Mouse (Mus musculus): ENCODE measurements around the gene Il12rb1. TPM values are rescaled to one million over a fixed set of nuclear protein-coding genes. Genes with fewer than 3 reads are reported as not detected.

Il12rb1 gene
- polyA plus RNA-seq, 1 experiment from 2014 or later = 0.19 TPM

DNA sequence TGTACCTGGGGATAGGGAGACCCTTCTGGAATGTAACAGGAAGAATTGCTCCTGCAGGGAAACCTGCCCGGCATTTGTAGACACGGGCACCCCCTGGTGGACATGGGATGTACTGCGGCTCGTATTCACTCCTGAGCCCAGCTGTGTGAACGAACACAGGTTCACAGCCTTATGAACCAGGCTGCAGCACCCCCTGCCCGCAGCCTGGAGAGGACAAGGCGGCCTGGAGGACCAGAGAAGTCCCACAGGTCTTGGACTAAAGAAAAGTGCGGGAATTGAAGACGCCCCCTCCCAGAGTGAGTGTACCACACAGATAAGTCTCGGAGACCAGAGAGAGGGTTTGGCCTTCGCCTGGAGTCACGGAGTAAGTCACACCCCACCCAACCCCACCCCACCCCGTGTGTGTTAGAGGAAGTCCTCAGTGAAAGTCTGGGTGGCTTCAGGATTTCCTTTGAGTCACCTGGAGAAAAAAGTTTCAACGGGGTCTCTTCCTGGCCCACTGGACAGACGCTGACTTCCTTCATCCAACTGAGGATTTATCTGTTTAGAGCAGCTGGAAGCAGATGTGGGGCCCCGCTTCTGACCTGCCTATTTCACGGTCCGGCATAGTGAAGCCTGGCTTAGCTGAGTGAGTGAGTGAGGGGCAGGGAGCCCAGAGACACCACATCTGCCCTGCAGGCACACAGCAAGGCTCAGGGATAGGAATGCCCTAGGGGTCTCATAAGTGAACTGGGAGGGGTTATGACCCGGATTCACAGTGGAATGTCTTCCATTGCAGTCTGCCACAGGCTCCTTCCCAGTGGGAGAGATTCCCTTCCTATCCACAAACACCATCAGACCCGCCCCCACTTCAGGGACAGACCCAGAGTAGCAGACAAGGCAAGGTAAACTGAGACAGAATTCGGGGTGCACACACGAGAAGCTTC is 33.2 kb downstream of the Il12rb1 start:
- WGBS = 25% methylated on average over 22 of the region's 22 CpGs
- Histone ChIP-seq H3K27ac (replicated peaks) (peak overlapping the region; percentile 87), H3K4me2 (replicated peaks; ENCODE audit: low read depth) (peak overlapping the region; percentile 17; the same call in 1 of the 2 replicates), H3K4me1 (replicated peaks; ENCODE audit: control insufficient read depth, insufficient read depth) (0 out of 2 replicates have a peak, but pooled peaks cover 3% of the 10 kb centered on the region), H3K27me3 (ENCODE audit: control insufficient read depth, insufficient read depth, low read length) (no peaks in the 10 kb centered on the region), H3K4me3 (ENCODE audit: low read depth, low read length) (no peak overlapping the region), H3K9ac (ENCODE audit: low read length) (no peak overlapping the region), H3K9me3 (ENCODE audit: control insufficient read depth, low read length) (no peaks in the 10 kb centered on the region), H3K36me3 (ENCODE audit: control insufficient read depth, insufficient read depth, low read length) (no peaks in the 10 kb centered on the region; the same call in 1 of the 2 replicates)
- ATAC-seq (ENCODE audit: low FRiP score, low TSS enrichment) (peak; percentile 3; the same call in 1 of the 2 replicates), DNase-seq (ENCODE audit: low spot score) (peak; percentile 95)
- TF ChIP-seq CTCF (IDR thresholded peaks at IDR 0.05; ENCODE audit: low read depth) = peak; percentile 95
- TF ChIP-seq EP300 (optimal IDR thresholded peaks at IDR 0.05) = no peak

DNA sequence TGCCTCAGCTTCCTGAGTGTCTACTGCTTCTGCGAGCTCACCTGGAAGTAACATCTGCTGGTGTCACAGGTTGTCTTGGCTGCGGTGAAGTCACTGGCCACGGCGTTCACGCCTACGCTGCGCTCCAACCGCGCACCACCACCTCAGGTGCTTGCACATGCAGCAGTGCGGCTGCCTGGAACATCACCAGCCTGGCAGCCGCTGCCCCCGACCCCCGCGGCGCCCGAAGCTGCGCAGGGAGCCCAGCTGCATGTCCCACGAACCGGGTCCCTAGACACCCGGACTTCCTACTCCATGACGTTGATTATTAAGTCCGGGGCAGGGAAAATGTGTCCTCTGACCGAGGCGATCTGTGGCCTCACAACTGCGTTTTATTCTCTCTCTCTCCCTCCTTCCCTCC is 34.2 kb downstream of the Il12rb1 start:
- 70% methylated on average over 25 of the region's 25 CpGs for WGBS
- Histone ChIP-seq H3K27me3 (ENCODE audit: control insufficient read depth, insufficient read depth, low read length) (no peaks in the 10 kb centered on the region), H3K4me2 (replicated peaks; ENCODE audit: low read depth) (no peak overlapping the region), H3K27ac (replicated peaks) (no peak overlapping the region), H3K4me3 (ENCODE audit: low read depth, low read length) (no peak overlapping the region), H3K9me3 (ENCODE audit: control insufficient read depth, low read length) (no peaks in the 10 kb centered on the region), H3K9ac (ENCODE audit: low read length) (no peak overlapping the region), H3K4me1 (replicated peaks; ENCODE audit: control insufficient read depth, insufficient read depth) (0 out of 2 replicates have a peak, but pooled peaks cover 3% of the 10 kb centered on the region), H3K36me3 (ENCODE audit: control insufficient read depth, insufficient read depth, low read length) (no peaks in the 10 kb centered on the region)
- ATAC-seq (ENCODE audit: low FRiP score, low TSS enrichment) (no peak), DNase-seq (ENCODE audit: low spot score) (no peak)
- TF ChIP-seq EP300 (optimal IDR thresholded peaks at IDR 0.05) (no peak), CTCF (IDR thresholded peaks at IDR 0.05; ENCODE audit: low read depth) (no peak)

DNA sequence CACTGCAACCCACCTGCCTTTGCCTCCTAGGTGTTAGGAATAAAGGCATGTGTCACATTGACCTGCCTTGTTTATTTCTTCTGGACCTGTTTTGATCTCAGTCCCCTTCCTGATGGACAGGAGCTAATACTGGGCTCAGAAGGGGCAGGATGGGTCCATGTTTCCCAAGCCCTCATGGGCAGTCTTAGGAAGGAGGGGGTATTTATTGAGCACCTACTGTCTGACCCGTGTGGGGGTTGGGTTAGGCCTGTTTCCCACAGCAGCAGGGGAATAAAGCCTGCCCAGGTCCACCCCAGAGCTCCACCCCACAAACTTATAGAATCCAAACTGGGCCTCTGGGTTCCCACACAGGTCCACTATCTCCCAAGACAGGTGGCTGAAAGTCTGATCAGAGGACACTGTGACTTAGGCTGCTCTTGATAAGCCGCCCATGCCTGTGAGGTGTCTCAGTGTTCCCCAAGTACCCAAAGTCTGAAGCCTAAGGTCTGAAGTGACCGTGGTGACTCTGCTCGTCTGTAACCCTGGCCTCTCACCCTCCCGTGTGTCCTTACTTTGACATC is 35.0 kb downstream of the Il12rb1 start:
- ATAC-seq (ENCODE audit: low FRiP score, low TSS enrichment) = no peak
- Histone ChIP-seq H3K4me1 (replicated peaks; ENCODE audit: control insufficient read depth, insufficient read depth) (0 out of 2 replicates have a peak, but pooled peaks cover 3% of the 10 kb centered on the region), H3K4me2 (replicated peaks; ENCODE audit: low read depth) (no peak overlapping the region), H3K4me3 (ENCODE audit: low read depth, low read length) (no peak overlapping the region), H3K9ac (ENCODE audit: low read length) (no peak overlapping the region), H3K27me3 (ENCODE audit: control insufficient read depth, insufficient read depth, low read length) (no peaks in the 10 kb centered on the region), H3K9me3 (ENCODE audit: control insufficient read depth, low read length) (no peaks in the 10 kb centered on the region), H3K36me3 (ENCODE audit: control insufficient read depth, insufficient read depth, low read length) (no peaks in the 10 kb centered on the region), H3K27ac (replicated peaks) (no peak overlapping the region)
- no peak for TF ChIP-seq EP300 (optimal IDR thresholded peaks at IDR 0.05)
- TF ChIP-seq CTCF (IDR thresholded peaks at IDR 0.05; ENCODE audit: low read depth) = no peak
- WGBS = 89% methylated on average over 5 of the region's 5 CpGs
- DNase-seq (ENCODE audit: low spot score) = no peak

DNA sequence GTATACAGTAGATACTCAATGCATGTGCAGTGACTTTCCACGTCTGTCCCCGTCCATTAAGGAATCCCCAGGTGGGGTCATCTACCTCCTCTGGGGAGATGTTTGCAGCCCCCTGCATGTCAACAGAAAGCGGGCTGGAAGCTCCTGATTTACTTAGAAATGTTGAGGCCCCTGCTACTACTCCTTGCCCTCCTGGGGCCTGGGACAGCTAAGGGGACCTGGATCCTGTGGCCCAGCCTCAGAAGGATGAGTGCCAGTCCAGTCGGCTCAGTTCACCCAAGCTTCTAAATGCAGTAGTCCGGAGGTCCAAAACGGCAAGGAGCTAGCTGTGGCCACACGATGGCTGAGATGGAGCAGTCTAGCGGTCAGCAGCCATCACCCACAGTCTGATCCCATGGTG is 35.7 kb downstream of the Il12rb1 start:
- H3K27ac ChIP-seq (replicated peaks) = no peak overlapping the region
- DNase-seq (ENCODE audit: low spot score) (no peak), ATAC-seq (ENCODE audit: low FRiP score, low TSS enrichment) (no peak)
- no peaks in the 10 kb centered on the region for H3K27me3 ChIP-seq (ENCODE audit: control insufficient read depth, insufficient read depth, low read length)
- no peak overlapping the region for H3K9ac ChIP-seq (ENCODE audit: low read length)
- WGBS = 87% methylated on average over 8 of the region's 8 CpGs
- no peaks in the 10 kb centered on the region for H3K36me3 ChIP-seq (ENCODE audit: control insufficient read depth, insufficient read depth, low read length)
- H3K4me1 ChIP-seq (replicated peaks; ENCODE audit: control insufficient read depth, insufficient read depth) = no peaks in the 10 kb centered on the region
- no peak overlapping the region for H3K4me3 ChIP-seq (ENCODE audit: low read depth, low read length)
- no peak overlapping the region for H3K4me2 ChIP-seq (replicated peaks; ENCODE audit: low read depth)
- no peak for TF ChIP-seq CTCF (IDR thresholded peaks at IDR 0.05; ENCODE audit: low read depth)
- no peaks in the 10 kb centered on the region for H3K9me3 ChIP-seq (ENCODE audit: control insufficient read depth, low read length)

DNA sequence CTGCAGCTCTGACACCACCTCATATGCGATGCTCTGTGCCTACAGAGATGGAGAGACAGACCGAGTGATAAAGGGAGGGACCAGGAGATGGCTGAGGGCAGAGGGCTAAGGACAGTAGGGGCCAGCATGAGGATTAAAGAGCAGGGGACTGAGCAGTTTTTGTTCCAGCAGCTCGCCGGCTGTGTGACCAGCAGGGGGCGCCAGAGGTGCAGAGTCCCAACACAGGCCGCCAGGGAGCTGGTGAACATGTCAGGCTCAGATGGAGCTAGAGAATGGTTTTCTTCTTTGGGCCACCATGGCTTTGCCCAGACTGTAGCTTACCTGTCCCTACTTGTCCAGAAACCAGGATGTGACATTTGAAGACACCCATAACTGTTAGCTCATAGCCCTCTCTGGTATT is 36.3 kb downstream of the Il12rb1 start:
- Histone ChIP-seq H3K36me3 (ENCODE audit: control insufficient read depth, insufficient read depth, low read length) (no peaks in the 10 kb centered on the region), H3K4me3 (ENCODE audit: low read depth, low read length) (no peak overlapping the region), H3K4me2 (replicated peaks; ENCODE audit: low read depth) (no peak overlapping the region), H3K9ac (ENCODE audit: low read length) (no peak overlapping the region), H3K27ac (replicated peaks) (no peak overlapping the region), H3K27me3 (ENCODE audit: control insufficient read depth, insufficient read depth, low read length) (no peaks in the 10 kb centered on the region), H3K4me1 (replicated peaks; ENCODE audit: control insufficient read depth, insufficient read depth) (no peaks in the 10 kb centered on the region), H3K9me3 (ENCODE audit: control insufficient read depth, low read length) (no peaks in the 10 kb centered on the region)
- DNase-seq (ENCODE audit: low spot score) (peak; percentile 91), ATAC-seq (ENCODE audit: low FRiP score, low TSS enrichment) (no peak)
- 1% methylated on average over 6 of the region's 6 CpGs for WGBS
- TF ChIP-seq EP300 (optimal IDR thresholded peaks at IDR 0.05) (no peak), CTCF (IDR thresholded peaks at IDR 0.05; ENCODE audit: low read depth) (peak; percentile 98)

DNA sequence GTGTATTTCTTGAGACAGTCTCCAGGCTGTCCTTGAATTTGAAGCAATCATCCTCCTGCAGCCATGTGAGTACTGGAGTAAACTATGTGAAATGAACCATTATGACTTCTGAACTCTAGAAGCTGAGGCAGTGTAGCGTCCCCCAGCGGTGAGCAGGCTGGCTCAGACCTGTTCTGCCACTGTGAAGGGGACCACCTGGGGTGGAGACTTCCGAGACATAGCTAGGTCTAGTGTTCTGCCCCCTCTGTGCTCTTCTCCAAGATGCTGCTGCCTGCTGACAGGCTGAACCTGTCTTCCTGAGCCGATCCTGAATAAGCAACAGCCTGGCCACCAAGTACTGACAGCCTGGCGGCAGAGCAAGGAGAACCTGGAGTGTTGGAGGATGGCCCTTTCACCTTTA is 36.9 kb downstream of the Il12rb1 start:
- no peak overlapping the region for H3K4me3 ChIP-seq (ENCODE audit: low read depth, low read length)
- no peak overlapping the region for H3K4me2 ChIP-seq (replicated peaks; ENCODE audit: low read depth)
- TF ChIP-seq CTCF (IDR thresholded peaks at IDR 0.05; ENCODE audit: low read depth) (no peak), EP300 (optimal IDR thresholded peaks at IDR 0.05) (no peak)
- no peaks in the 10 kb centered on the region for H3K36me3 ChIP-seq (ENCODE audit: control insufficient read depth, insufficient read depth, low read length)
- H3K27ac ChIP-seq (replicated peaks) = no peak overlapping the region
- DNase-seq (ENCODE audit: low spot score) (no peak), ATAC-seq (ENCODE audit: low FRiP score, low TSS enrichment) (no peak)
- H3K9ac ChIP-seq (ENCODE audit: low read length) = no peak overlapping the region
- no peaks in the 10 kb centered on the region for H3K27me3 ChIP-seq (ENCODE audit: control insufficient read depth, insufficient read depth, low read length)
- WGBS = 50% methylated on average over 5 of the region's 5 CpGs
- H3K4me1 ChIP-seq (replicated peaks; ENCODE audit: control insufficient read depth, insufficient read depth) = no peaks in the 10 kb centered on the region
- no peaks in the 10 kb centered on the region for H3K9me3 ChIP-seq (ENCODE audit: control insufficient read depth, low read length)
